ENCODE assay signal across 8 mouse cellular contexts in the genomic region with DNA sequence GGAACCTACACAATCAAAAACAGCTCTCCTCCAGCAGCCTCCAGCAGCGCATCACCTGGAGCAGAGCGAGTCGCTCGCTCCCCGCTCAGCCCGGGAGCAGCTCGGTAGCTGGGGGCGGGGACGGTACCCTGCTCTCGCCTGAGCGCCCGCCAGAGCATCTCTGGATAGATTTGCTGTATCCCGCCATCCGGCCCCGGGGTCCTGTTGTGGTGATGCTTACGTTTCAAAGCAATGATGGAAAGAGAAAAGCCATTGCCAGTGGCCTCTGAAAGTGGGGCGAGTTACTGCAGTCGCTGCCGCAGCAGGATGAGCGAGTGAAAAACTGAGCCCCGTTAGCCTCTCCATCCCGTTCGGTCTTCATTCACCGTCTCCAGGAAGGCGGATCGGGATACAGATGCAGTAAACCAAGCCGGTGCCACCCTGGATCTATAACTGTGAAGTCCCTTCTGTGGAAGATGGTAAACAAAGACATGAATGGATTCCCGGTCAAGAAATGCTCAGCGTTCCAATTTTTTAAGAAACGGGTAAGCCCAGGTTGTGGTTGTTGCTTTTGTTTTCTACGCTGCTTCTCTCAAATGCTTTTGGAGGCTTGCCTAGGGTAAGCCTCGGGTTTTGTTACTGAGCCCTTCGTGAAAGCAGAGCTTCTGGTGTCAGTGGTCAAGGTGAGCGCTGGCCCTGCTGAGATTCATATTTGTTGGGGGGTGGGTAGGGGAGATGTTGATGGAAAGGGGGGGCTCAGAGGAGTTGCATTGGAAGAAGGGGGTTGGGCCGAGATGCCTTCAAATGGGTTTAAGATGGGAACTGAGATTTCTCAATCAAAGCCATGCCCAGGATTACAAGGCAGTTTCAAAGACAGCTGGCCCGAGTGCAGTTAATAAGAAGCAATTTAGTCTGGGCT. TPM values are rescaled to one million over a fixed set of nuclear protein-coding genes. Genes with fewer than 3 reads are reported as not detected.
DNase-seq lines count a peak whose midpoint lies in the region; ATAC-seq and TF ChIP-seq lines count a peak whose summit lies in the region.

Gene Sgk1 (plus strand): TSS at position 1 of the 898 bp plus-strand sequence.

- peak within 1 kb of the TSS; percentile 75 for H3K9ac ChIP-seq in hindbrain, embryonic 13.5 days

- H3K27me3 ChIP-seq in spleen, adult 2 months (ENCODE audit: control insufficient read depth, insufficient read depth, low read length) = peaks cover 6% of the 10 kb centered on the region; the same call in 1 of the 2 replicates
- no peaks in the 10 kb centered on the region for H3K27me3 ChIP-seq in hindbrain, embryonic 13.5 days

- WGBS in spleen, adult 2 months = 10% methylated on average over 36 of the region's 36 CpGs
- under 1% methylated on average over 36 of the region's 36 CpGs for WGBS in hindbrain, embryonic 13.5 days

- intact Hi-C loops in left cerebral cortex, postnatal 4 days (cut with DNase I) = loop anchor here (2.0 to 10.0 kb wide), 4 partner anchors 112 to 415 kb away; no protein-coding TSS in a partner anchor

- peak; percentile 90 for ATAC-seq in hindbrain, embryonic 13.5 days (ENCODE audit: low FRiP score)
- ATAC-seq in monocyte, adult 5-6 weeks (replicated peaks; ENCODE audit: insufficient number of reproducible peaks, low FRiP score, low TSS enrichment, poor library complexity, severe bottlenecking) = peak; percentile 61

- H3K4me2 ChIP-seq in hindbrain, embryonic 13.5 days = peak within 1 kb of the TSS; percentile 69

- TF ChIP-seq POLR2A in spleen, adult 2 months (IDR thresholded peaks at IDR 0.05; ENCODE audit: low read depth, low read length) = no peak

- no peak within 1 kb of the TSS for H3K27ac ChIP-seq in spleen, adult 2 months (ENCODE audit: insufficient read depth, low read length)
- H3K27ac ChIP-seq in hindbrain, embryonic 13.5 days = peak within 1 kb of the TSS; percentile 93

- peaks cover 4% of the 10 kb centered on the region; the same call in 1 of the 2 replicates for H3K4me1 ChIP-seq in spleen, adult 2 months (ENCODE audit: control insufficient read depth, insufficient read depth, insufficient read length)
- peaks cover 24% of the 10 kb centered on the region for H3K4me1 ChIP-seq in hindbrain, embryonic 13.5 days (replicated peaks)

- DNase-seq in spleen, adult 2 months (ENCODE audit: low read depth in 1 of 2, low spot score in 2 of 2) = peak in 1 of 2 experiments; percentile 28
- DNase-seq in spleen, postnatal 36 days (ENCODE audit: low spot score in 2 of 2) = no peak
- peak; percentile 85 for DNase-seq in cerebellum, adult 9-10 months
- peak; percentile 21 to 60 for DNase-seq in frontal cortex, postnatal 10 days (ENCODE audit: low spot score in 2 of 2)
- DNase-seq in left cerebral cortex, postnatal 4 days = peak; percentile 70
- DNase-seq in thymus, postnatal 25 days = peak; percentile 39

- no peak for TF ChIP-seq CTCF in spleen, adult 2 months (IDR thresholded peaks at IDR 0.05; ENCODE audit: extremely low read depth, insufficient read depth, insufficient read length, insufficient replicate concordance)

- H3K9me3 ChIP-seq in hindbrain, embryonic 13.5 days = no peaks in the 10 kb centered on the region

- peak within 1 kb of the TSS; percentile 56 for H3K4me3 ChIP-seq in spleen, adult 2 months (ENCODE audit: extremely low read depth, insufficient read depth, insufficient read length)
- H3K4me3 ChIP-seq in hindbrain, embryonic 13.5 days = peak within 1 kb of the TSS; percentile 54

- no peaks in the 10 kb centered on the region for H3K36me3 ChIP-seq in spleen, adult 2 months (ENCODE audit: control insufficient read depth, insufficient read depth, low read length)
- no peaks in the 10 kb centered on the region for H3K36me3 ChIP-seq in hindbrain, embryonic 13.5 days

RNA-seq across cellular contexts. Expression of gene Sgk1, which starts in this region (rescaled TPM):
- 13.7 and 15.8 TPM in 2 replicates for polyA plus RNA-seq in spleen, adult 2 months (2012; rRNA removed)
- polyA plus RNA-seq in hindbrain, embryonic 13.5 days (2015; fragmentation: Nextera tagmentation; extraction: Ambion mirVana) = 37.0 and 40.0 TPM in 2 replicates
- total RNA-seq in left cerebral cortex, postnatal 4 days (2021) = 10 to 100 TPM; 70.3 to 86.9 TPM
- total RNA-seq in monocyte, adult 5-6 weeks (2017) = 323 to 475 TPM (median 431 TPM) in 3 replicates

Comparison
In these comparisons a context has a peak if more than half of its experiments do, and no peak if none do; other contexts are left out.
1. DNase-seq: peak in cerebellum, adult 9-10 months (single experiment), frontal cortex, postnatal 10 days (2 of 2), left cerebral cortex, postnatal 4 days (single experiment) and thymus, postnatal 25 days (single experiment); none in spleen, postnatal 36 days (0 of 2).